ENCODE assay signal across 21 mouse cellular contexts in genomic region chr12:28358737-28359333, GRCm38 (mm10).
A peak's percentile ranks its signal among the peaks of the same experiment; 100 is the strongest.
DNase-seq lines count a peak whose midpoint lies in the region; ATAC-seq and TF ChIP-seq lines count a peak whose summit lies in the region.
"Had no signal": no experiment of that assay in that cellular context is flagged by ENCODE, and none has a peak within 500 bp of the region (broad histone marks: within the 10 kb centered on the region; RNA-seq: fewer than 3 reads in every experiment).

No protein-coding gene starts in this region.

- 37% methylated on average over 7 of the region's 7 CpGs for WGBS in kidney, adult 2 months
- 44% methylated on average over 7 of the region's 7 CpGs for WGBS in kidney, embryonic 14.5 days

- H3K4me3 ChIP-seq in kidney, adult 2 months (ENCODE audit: insufficient read depth, low read depth, low read length) = no peak overlapping the region
- H3K4me3 ChIP-seq in kidney, embryonic 14.5 days (ENCODE audit: low read length) = no peak overlapping the region
- H3K4me3 ChIP-seq: gastrocnemius, adult 2 months; heart, embryonic 12.5 days; hindbrain, embryonic 12.5 days; limb, embryonic 13.5 days had no signal

- no peaks in the 10 kb centered on the region for H3K36me3 ChIP-seq in kidney, adult 2 months (ENCODE audit: control insufficient read depth, insufficient read depth, low read length)
- H3K36me3 ChIP-seq in kidney, embryonic 14.5 days (ENCODE audit: control insufficient read depth, insufficient read depth, low read length) = no peaks in the 10 kb centered on the region
- H3K36me3 ChIP-seq: heart, embryonic 12.5 days; hindbrain, embryonic 12.5 days; limb, embryonic 13.5 days had no signal

- H3K27ac ChIP-seq in kidney, adult 2 months (ENCODE audit: insufficient read depth, low read depth, low read length) = no peak overlapping the region
- H3K27ac ChIP-seq in kidney, embryonic 14.5 days (ENCODE audit: low read depth, low read length) = no peak overlapping the region
- H3K27ac ChIP-seq: gastrocnemius, adult 2 months; hindbrain, embryonic 12.5 days; limb, embryonic 13.5 days; liver, embryonic 14.5 days; macrophage; stomach, postnatal 0 days had no signal

- no peak overlapping the region for H3K9ac ChIP-seq in kidney, embryonic 14.5 days (ENCODE audit: low read depth, low read length)
- H3K9ac ChIP-seq: heart, embryonic 12.5 days; hindbrain, embryonic 12.5 days; limb, embryonic 13.5 days; liver, embryonic 14.5 days had no signal

- peak; percentile 52; the same call in 1 of the 2 replicates for ATAC-seq in kidney, embryonic 14.5 days (ENCODE audit: low FRiP score, low TSS enrichment)
- ATAC-seq: inflammation-experienced regulatory T-cells, adult 6 months had no signal

- H3K4me2 ChIP-seq in kidney, embryonic 14.5 days (replicated peaks; ENCODE audit: low read depth, low read length) = no peak overlapping the region
- H3K4me2 ChIP-seq: heart, embryonic 12.5 days; hindbrain, embryonic 12.5 days; limb, embryonic 13.5 days had no signal

- no peak for TF ChIP-seq POLR2A in kidney, adult 2 months (IDR thresholded peaks at IDR 0.05; ENCODE audit: low read depth, low read length)

- TF ChIP-seq CTCF in kidney, adult 2 months (conservative IDR thresholded peaks at IDR 0.05; ENCODE audit: insufficient read depth, insufficient read length, low read depth, low read length) = no peak

- DNase-seq in kidney, adult 2 months = peak; percentile 17
- no peak for DNase-seq in kidney, adult 8-10 months
- DNase-seq in embryo, embryonic 9.5 days (ENCODE audit: extremely low spot score) = peak; percentile 22
- peak; percentile 14 to 32 for DNase-seq in kidney, postnatal 4 days
- no peak for DNase-seq in urinary bladder, adult 2 months (ENCODE audit: low spot score)
- DNase-seq in adipocyte (ENCODE audit: low spot score) = no peak
- DNase-seq: adrenal gland, adult 8-10 months; cerebellum, adult 11 months; cerebellum, postnatal 14 days; gastrocnemius, adult 2 months; heart, postnatal 14 days; layer of hippocampus, postnatal 36 days; right cerebral cortex, postnatal 4 days had no signal

- H3K27me3 ChIP-seq in kidney, adult 2 months (replicated peaks; ENCODE audit: control insufficient read depth, insufficient read depth, low read length) = no peaks in the 10 kb centered on the region
- no peaks in the 10 kb centered on the region for H3K27me3 ChIP-seq in kidney, embryonic 14.5 days (ENCODE audit: control insufficient read depth, insufficient read depth, low read length)
- H3K27me3 ChIP-seq: heart, embryonic 12.5 days; hindbrain, embryonic 12.5 days; limb, embryonic 13.5 days had no signal

- no peaks in the 10 kb centered on the region for H3K9me3 ChIP-seq in kidney, embryonic 14.5 days (ENCODE audit: control insufficient read depth, low read length)
- H3K9me3 ChIP-seq: heart, embryonic 12.5 days; limb, embryonic 13.5 days had no signal

- no peaks in the 10 kb centered on the region for H3K4me1 ChIP-seq in kidney, adult 2 months (ENCODE audit: control insufficient read depth, insufficient read depth, low read length)
- no peaks in the 10 kb centered on the region for H3K4me1 ChIP-seq in kidney, embryonic 14.5 days (ENCODE audit: control insufficient read depth, insufficient read depth, low read length)
- H3K4me1 ChIP-seq: hindbrain, embryonic 12.5 days; limb, embryonic 13.5 days had no signal

Comparison
In these comparisons a context has a peak if more than half of its experiments do, and no peak if none do; other contexts are left out.
1. DNase-seq: peak in kidney, adult 2 months (single experiment), embryo, embryonic 9.5 days (single experiment) and kidney, postnatal 4 days (2 of 2); none in kidney, adult 8-10 months (0 of 2), urinary bladder, adult 2 months (single experiment) and adipocyte (single experiment).